Comparison of ENCODE assay signal across 20 mouse cellular contexts in the genomic region with DNA sequence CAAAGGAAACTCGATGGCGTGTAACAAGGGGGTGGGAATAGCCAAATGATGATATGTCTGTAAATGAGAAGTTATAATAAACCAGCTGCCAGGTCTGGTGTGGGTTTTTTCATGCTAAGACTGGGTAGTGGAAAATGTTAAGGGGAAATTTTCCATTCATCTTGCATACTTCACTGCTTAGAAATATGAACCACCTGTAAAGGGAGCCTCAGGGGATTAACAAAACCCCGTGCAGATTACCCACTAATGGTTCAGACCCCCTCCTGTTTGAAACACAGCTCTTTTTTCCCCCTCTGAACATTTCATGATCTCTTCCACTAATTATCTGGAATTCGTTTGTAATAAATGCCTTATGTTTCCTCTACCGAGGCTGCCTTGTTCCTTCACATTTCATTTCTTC.
DNase-seq lines count a peak whose midpoint lies in the region; ATAC-seq lines count a peak whose summit lies in the region.
"Had no signal": no experiment of that assay in that cellular context is flagged by ENCODE, and none has a peak within 500 bp of the region (broad histone marks: within the 10 kb centered on the region; RNA-seq: fewer than 3 reads in every experiment).

No protein-coding gene starts in this region.

- no peaks in the 10 kb centered on the region for H3K4me1 ChIP-seq in heart, embryonic 13.5 days
- H3K4me1 ChIP-seq in neural tube, embryonic 14.5 days (ENCODE audit: control insufficient read depth, insufficient read depth, low read length), result no peaks in the 10 kb centered on the region
- H3K4me1 ChIP-seq in neural tube, embryonic 15.5 days, result no peaks in the 10 kb centered on the region
- peaks cover 18% of the 10 kb centered on the region for H3K4me1 ChIP-seq in embryonic facial prominence, embryonic 14.5 days (ENCODE audit: control insufficient read depth, insufficient read depth, low read length)
- H3K4me1 ChIP-seq in limb, embryonic 15.5 days, result peaks cover 8% of the 10 kb centered on the region
- H3K4me1 ChIP-seq: heart, embryonic 12.5 days; stomach, embryonic 15.5 days had no signal

- no peak overlapping the region for H3K4me3 ChIP-seq in heart, embryonic 13.5 days
- no peak overlapping the region for H3K4me3 ChIP-seq in neural tube, embryonic 14.5 days (ENCODE audit: low read depth, low read length)
- no peak overlapping the region for H3K4me3 ChIP-seq in neural tube, embryonic 15.5 days (replicated peaks)
- H3K4me3 ChIP-seq in embryonic facial prominence, embryonic 14.5 days (ENCODE audit: low read depth, low read length), result 0 out of 2 replicates have a peak overlapping the region, but pooled peaks have one; percentile 6
- H3K4me3 ChIP-seq in limb, embryonic 15.5 days, result no peak overlapping the region
- H3K4me3 ChIP-seq: heart, embryonic 12.5 days; stomach, embryonic 15.5 days had no signal

- no peak for ATAC-seq in heart, embryonic 13.5 days (ENCODE audit: extremely low read depth, insufficient number of reproducible peaks, low FRiP score, low TSS enrichment)
- ATAC-seq in neural tube, embryonic 14.5 days (ENCODE audit: low read depth), result peak; percentile 51; the same call in 1 of the 2 replicates
- no peak for ATAC-seq in neural tube, embryonic 15.5 days (ENCODE audit: low FRiP score)
- ATAC-seq in embryonic facial prominence, embryonic 14.5 days (ENCODE audit: low read depth), result peak; percentile 93
- peak; percentile 72; the same call in 1 of the 2 replicates for ATAC-seq in limb, embryonic 15.5 days (ENCODE audit: insufficient number of reproducible peaks, low FRiP score, low TSS enrichment, low read depth)
- ATAC-seq: activated CD4-positive, CD25-positive, alpha-beta regulatory T cell, adult 4 months; hindbrain, postnatal 0 days; midbrain, embryonic 16.5 days had no signal

- H3K9ac ChIP-seq in heart, embryonic 13.5 days, result no peak overlapping the region
- no peak overlapping the region for H3K9ac ChIP-seq in neural tube, embryonic 14.5 days (replicated peaks; ENCODE audit: low read depth, low read length)
- H3K9ac ChIP-seq in neural tube, embryonic 15.5 days (replicated peaks), result no peak overlapping the region
- H3K9ac ChIP-seq in embryonic facial prominence, embryonic 14.5 days (ENCODE audit: low read depth, low read length), result no peak overlapping the region
- H3K9ac ChIP-seq in limb, embryonic 15.5 days, result no peak overlapping the region
- H3K9ac ChIP-seq: heart, embryonic 12.5 days; liver, embryonic 14.5 days; stomach, embryonic 15.5 days had no signal

- H3K9me3 ChIP-seq in heart, embryonic 13.5 days, result no peaks in the 10 kb centered on the region
- no peaks in the 10 kb centered on the region for H3K9me3 ChIP-seq in neural tube, embryonic 14.5 days (ENCODE audit: control insufficient read depth, low read length)
- H3K9me3 ChIP-seq in neural tube, embryonic 15.5 days (replicated peaks), result no peaks in the 10 kb centered on the region
- H3K9me3 ChIP-seq in embryonic facial prominence, embryonic 14.5 days (ENCODE audit: control insufficient read depth, low read length), result no peaks in the 10 kb centered on the region
- no peaks in the 10 kb centered on the region for H3K9me3 ChIP-seq in limb, embryonic 15.5 days
- H3K9me3 ChIP-seq: heart, embryonic 12.5 days; stomach, embryonic 15.5 days had no signal

- no peak for DNase-seq in heart, adult 9 months (ENCODE audit: low spot score in 2 of 2)
- peak; percentile 89 for DNase-seq in embryonic facial prominence, embryonic 14.5 days (ENCODE audit: low spot score)
- no peak for DNase-seq in T-cell, adult 2 months (ENCODE audit: low spot score)
- DNase-seq in layer of hippocampus, adult 9-10 months (ENCODE audit: low spot score), result no peak
- DNase-seq: adrenal gland, postnatal 25 days; B cell, adult 2 months; cerebellum, adult 9-10 months; kidney, postnatal 14 days; right cerebral cortex, adult 18-20 months; thymus, postnatal 14 days had no signal

- 54% methylated on average over 5 of the region's 5 CpGs for WGBS in heart, embryonic 13.5 days
- 52% methylated on average over 5 of the region's 5 CpGs for WGBS in neural tube, embryonic 14.5 days
- 47% methylated on average over 5 of the region's 5 CpGs for WGBS in neural tube, embryonic 15.5 days
- 15% methylated on average over 5 of the region's 5 CpGs for WGBS in embryonic facial prominence, embryonic 14.5 days
- WGBS in limb, embryonic 15.5 days, result 10% methylated on average over 5 of the region's 5 CpGs

- no peak overlapping the region for H3K27ac ChIP-seq in heart, embryonic 13.5 days (replicated peaks)
- no peak overlapping the region for H3K27ac ChIP-seq in neural tube, embryonic 14.5 days (ENCODE audit: low read depth, low read length)
- H3K27ac ChIP-seq in neural tube, embryonic 15.5 days (replicated peaks), result no peak overlapping the region
- peak overlapping the region; percentile 75; the same call in 1 of the 2 replicates for H3K27ac ChIP-seq in embryonic facial prominence, embryonic 14.5 days (replicated peaks; ENCODE audit: low read depth, low read length)
- H3K27ac ChIP-seq in limb, embryonic 15.5 days, result peak overlapping the region; percentile 61; the same call in 1 of the 2 replicates
- H3K27ac ChIP-seq: hindbrain, postnatal 0 days; liver, embryonic 14.5 days; stomach, embryonic 15.5 days had no signal

- H3K27me3 ChIP-seq in heart, embryonic 13.5 days (replicated peaks), result no peaks in the 10 kb centered on the region
- H3K27me3 ChIP-seq in neural tube, embryonic 14.5 days (ENCODE audit: control insufficient read depth, insufficient read depth, low read length), result no peaks in the 10 kb centered on the region
- H3K27me3 ChIP-seq in neural tube, embryonic 15.5 days (replicated peaks), result no peaks in the 10 kb centered on the region
- no peaks in the 10 kb centered on the region for H3K27me3 ChIP-seq in embryonic facial prominence, embryonic 14.5 days (replicated peaks; ENCODE audit: control insufficient read depth, insufficient read depth, low read length)
- H3K27me3 ChIP-seq in limb, embryonic 15.5 days, result no peaks in the 10 kb centered on the region
- H3K27me3 ChIP-seq: heart, embryonic 12.5 days; stomach, embryonic 15.5 days had no signal

- no peaks in the 10 kb centered on the region for H3K36me3 ChIP-seq in heart, embryonic 13.5 days
- H3K36me3 ChIP-seq in neural tube, embryonic 14.5 days (ENCODE audit: control insufficient read depth, insufficient read depth, low read length), result no peaks in the 10 kb centered on the region
- H3K36me3 ChIP-seq in neural tube, embryonic 15.5 days, result no peaks in the 10 kb centered on the region
- H3K36me3 ChIP-seq in embryonic facial prominence, embryonic 14.5 days (ENCODE audit: control insufficient read depth, insufficient read depth, low read length), result no peaks in the 10 kb centered on the region
- H3K36me3 ChIP-seq in limb, embryonic 15.5 days, result no peaks in the 10 kb centered on the region
- H3K36me3 ChIP-seq: heart, embryonic 12.5 days; stomach, embryonic 15.5 days had no signal

- peak overlapping the region; percentile 2; the same call in 1 of the 2 replicates for H3K4me2 ChIP-seq in heart, embryonic 13.5 days
- no peak overlapping the region for H3K4me2 ChIP-seq in neural tube, embryonic 14.5 days (ENCODE audit: low read depth, low read length)
- H3K4me2 ChIP-seq in neural tube, embryonic 15.5 days, result no peak overlapping the region
- peak overlapping the region; percentile 40 for H3K4me2 ChIP-seq in embryonic facial prominence, embryonic 14.5 days (ENCODE audit: low read depth, low read length)
- peak overlapping the region; percentile 25; the same call in 1 of the 2 replicates for H3K4me2 ChIP-seq in limb, embryonic 15.5 days
- H3K4me2 ChIP-seq: heart, embryonic 12.5 days; stomach, embryonic 15.5 days had no signal

Comparison
In these comparisons a context has a peak if more than half of its experiments do, and no peak if none do; other contexts are left out.
1. ATAC-seq: peak in neural tube, embryonic 14.5 days (single experiment), embryonic facial prominence, embryonic 14.5 days (single experiment) and limb, embryonic 15.5 days (single experiment); none in heart, embryonic 13.5 days (single experiment) and neural tube, embryonic 15.5 days (single experiment).
2. H3K27ac ChIP-seq: peak in embryonic facial prominence, embryonic 14.5 days (single experiment) and limb, embryonic 15.5 days (single experiment); none in heart, embryonic 13.5 days (single experiment), neural tube, embryonic 14.5 days (single experiment) and neural tube, embryonic 15.5 days (single experiment).
3. H3K4me2 ChIP-seq: peak in heart, embryonic 13.5 days (single experiment), embryonic facial prominence, embryonic 14.5 days (single experiment) and limb, embryonic 15.5 days (single experiment); none in neural tube, embryonic 14.5 days (single experiment) and neural tube, embryonic 15.5 days (single experiment).